Mouse (Mus musculus) limb, embryonic 12.5 days (tissue): Measurements from ENCODE around the gene Nipal3. TPM values are rescaled to one million over a fixed set of nuclear protein-coding genes. Genes with fewer than 3 reads are reported as not detected.

Experiments used
- ATAC-seq: fragments of 200-750 bp; cut with Nextera tagmentation; 2 replicates; pipeline ENCODE4 v1.8.0; 2017; ENCODE audit warnings: low read depth, moderate TSS enrichment; ENCODE audit not compliant: insufficient number of reproducible peaks, insufficient read depth, low FRiP score, low TSS enrichment
- H3K27ac ChIP-seq: fragments of 300-500 bp; sonication (generic); 2 replicates; pipeline ENCODE4 v1.5.1; 2016; ENCODE audit warnings: mild to moderate bottlenecking, moderate library complexity
- H3K27me3 ChIP-seq: fragments of 300-500 bp; sonication (generic); 2 replicates; pipeline ENCODE4 v1.6.1; 2016; ENCODE audit warnings: mild to moderate bottlenecking, moderate library complexity
- H3K36me3 ChIP-seq: fragments of 300-500 bp; sonication (generic); 2 replicates; pipeline ENCODE4 v1.6.1; 2016; ENCODE audit warnings: mild to moderate bottlenecking, moderate library complexity
- H3K4me1 ChIP-seq: fragments of 300-500 bp; sonication (generic); replicated peaks from 2 replicates; pipeline ENCODE4 v1.6.1; 2016
- H3K4me2 ChIP-seq: fragments of 300-500 bp; sonication (generic); 2 replicates; pipeline ENCODE4 v1.6.1; 2016; ENCODE audit warnings: mild to moderate bottlenecking, moderate library complexity
- H3K4me3 ChIP-seq: fragments of 300-500 bp; sonication (generic); replicated peaks from 2 replicates; pipeline ENCODE4 v1.5.1; 2016; ENCODE audit warnings: mild to moderate bottlenecking
- H3K9ac ChIP-seq: fragments of 300-500 bp; sonication (generic); replicated peaks from 2 replicates; pipeline ENCODE4 v1.6.1; 2016; ENCODE audit warnings: mild to moderate bottlenecking, moderate library complexity
- H3K9me3 ChIP-seq: fragments of 300-500 bp; sonication (generic); 2 replicates; pipeline ENCODE4 v1.6.1; 2016; ENCODE audit warnings: mild to moderate bottlenecking, moderate library complexity
- WGBS: fragments of 180-500 bp; shearing (Covaris S2); methylation state at CpG from one replicate; pipeline ENCODE4 v1.1.7; 2016; 5-methylcytosine and 5-hydroxymethylcytosine counted together
- polyA plus RNA-seq: library from polyadenylated mRNA; unstranded; fragments of >200 nt; fragmentation: Nextera tagmentation; extraction: Ambion mirVana; gene quantifications from 2 replicates; pipeline ENCODE4 v1.2.1, GENCODE M21; 2016

The Nipal3 gene
- polyA plus RNA-seq, 1 experiment from 2014 or later = 3.1 TPM

GRCm38 (mm10) chr4:135501587-135501986 lies 6.7 kb upstream of the Nipal3 start:
- H3K4me2 ChIP-seq = no peak overlapping the region
- no peak overlapping the region for H3K4me3 ChIP-seq
- H3K36me3 ChIP-seq = no peaks in the 10 kb centered on the region
- H3K4me1 ChIP-seq = peaks cover 3% of the 10 kb centered on the region; the same call in 1 of the 2 replicates
- WGBS = 66% methylated on average over 4 of the region's 4 CpGs
- no peaks in the 10 kb centered on the region for H3K27me3 ChIP-seq
- no peak overlapping the region for H3K27ac ChIP-seq
- H3K9ac ChIP-seq = no peak overlapping the region
- H3K9me3 ChIP-seq = peaks cover 8% of the 10 kb centered on the region
- ATAC-seq = no peak

- Histone ChIP-seq H3K4me1 (peaks cover 14% of the 10 kb centered on the region), H3K27ac (no peak overlapping the region), H3K9me3 (peaks cover 8% of the 10 kb centered on the region), H3K4me3 (no peak overlapping the region), H3K36me3 (no peaks in the 10 kb centered on the region), H3K4me2 (no peak overlapping the region), H3K9ac (no peak overlapping the region), H3K27me3 (peaks cover 11% of the 10 kb centered on the region; the same call in 1 of the 2 replicates)
- 76% methylated on average over 3 of the region's 3 CpGs for WGBS
- no peak for ATAC-seq
Observed at GRCm38 (mm10) chr4:135499831-135500230, 5.0 kb upstream of the Nipal3 start.

DNA sequence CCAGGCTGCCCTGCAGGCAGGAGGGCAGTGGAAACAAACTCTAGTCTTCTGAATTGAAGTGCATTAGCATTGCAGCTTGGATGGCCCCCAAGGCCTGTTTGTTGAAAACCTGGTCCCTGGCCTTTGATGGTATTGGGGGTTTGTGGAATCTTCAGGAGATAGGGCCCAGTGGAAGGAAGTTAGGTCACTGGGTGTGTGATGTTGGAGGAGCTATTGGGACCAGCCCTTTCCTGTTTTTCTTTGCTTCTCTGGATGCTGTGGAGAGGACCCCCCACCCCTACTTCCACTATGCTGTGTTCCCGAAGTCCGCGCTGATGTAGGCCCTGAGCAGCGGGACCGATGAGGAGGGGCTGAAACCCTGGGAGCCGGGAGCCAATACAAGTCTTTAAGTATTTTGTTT lies 3.3 kb upstream of the Nipal3 start:
- H3K4me2 ChIP-seq = no peak overlapping the region
- no peak for ATAC-seq
- no peak overlapping the region for H3K4me3 ChIP-seq
- WGBS = 84% methylated on average over 6 of the region's 6 CpGs
- no peak overlapping the region for H3K27ac ChIP-seq
- peaks cover 17% of the 10 kb centered on the region; the same call in 1 of the 2 replicates for H3K27me3 ChIP-seq
- H3K9me3 ChIP-seq = peaks cover 8% of the 10 kb centered on the region
- H3K4me1 ChIP-seq = peaks cover 21% of the 10 kb centered on the region
- no peak overlapping the region for H3K9ac ChIP-seq
- no peaks in the 10 kb centered on the region for H3K36me3 ChIP-seq

GRCm38 (mm10) chr4:135495810-135496209 lies 972 bp upstream of the Nipal3 start:
- Histone ChIP-seq H3K4me2 (peak overlapping the region; percentile 97), H3K36me3 (no peaks in the 10 kb centered on the region), H3K9ac (no peak overlapping the region), H3K4me1 (peaks cover 18% of the 10 kb centered on the region), H3K27me3 (peaks cover 21% of the 10 kb centered on the region; the same call in 1 of the 2 replicates), H3K9me3 (peaks cover 5% of the 10 kb centered on the region), H3K27ac (no peak overlapping the region), H3K4me3 (no peak overlapping the region)
- 17% methylated on average over 18 of the region's 18 CpGs for WGBS
- ATAC-seq = no peak

DNA sequence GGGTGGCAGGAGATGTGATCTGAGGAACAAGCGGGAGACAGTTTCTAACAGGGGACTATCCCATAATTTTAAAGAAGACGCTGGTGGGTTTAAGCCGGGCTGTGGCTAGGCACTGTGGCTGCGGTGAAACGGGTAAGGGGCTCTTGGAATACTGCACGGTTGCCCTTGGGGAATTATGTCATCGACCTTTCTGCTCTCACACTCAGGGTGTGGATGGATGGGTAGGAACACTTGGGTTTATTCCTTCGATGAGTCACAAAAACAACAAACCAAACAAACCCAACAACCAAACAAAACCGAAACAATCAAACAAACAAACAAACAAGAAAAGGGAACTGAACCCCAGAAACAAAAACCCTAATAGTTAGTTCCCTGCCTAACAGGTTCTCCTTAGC lies 556 bp upstream of the Nipal3 start:
- no peak for ATAC-seq
- 17% methylated on average over 9 of the region's 9 CpGs for WGBS
- peaks cover under 1% of the 10 kb centered on the region for H3K9me3 ChIP-seq
- peaks cover 18% of the 10 kb centered on the region for H3K4me1 ChIP-seq
- no peak overlapping the region for H3K9ac ChIP-seq
- no peak overlapping the region for H3K27ac ChIP-seq
- H3K4me2 ChIP-seq = peak overlapping the region; percentile 97
- H3K27me3 ChIP-seq = peaks cover 21% of the 10 kb centered on the region; the same call in 1 of the 2 replicates
- peaks cover 4% of the 10 kb centered on the region; the same call in 1 of the 2 replicates for H3K36me3 ChIP-seq
- peak overlapping the region; percentile 63 for H3K4me3 ChIP-seq

GRCm38 (mm10) chr4:135493691-135494520 lies 932 bp downstream of the Nipal3 start:
- 2% methylated on average over 33 of the region's 33 CpGs for WGBS
- H3K9me3 ChIP-seq = no peaks in the 10 kb centered on the region
- no peak for ATAC-seq
- peak overlapping the region; percentile 63 for H3K4me3 ChIP-seq
- H3K36me3 ChIP-seq = peaks cover 9% of the 10 kb centered on the region
- H3K4me1 ChIP-seq = peaks cover 18% of the 10 kb centered on the region
- H3K4me2 ChIP-seq = peak overlapping the region; percentile 97
- peak overlapping the region; percentile 58; the same call in 1 of the 2 replicates for H3K9ac ChIP-seq
- H3K27me3 ChIP-seq = peaks cover 21% of the 10 kb centered on the region; the same call in 1 of the 2 replicates
- no peak overlapping the region for H3K27ac ChIP-seq

DNA sequence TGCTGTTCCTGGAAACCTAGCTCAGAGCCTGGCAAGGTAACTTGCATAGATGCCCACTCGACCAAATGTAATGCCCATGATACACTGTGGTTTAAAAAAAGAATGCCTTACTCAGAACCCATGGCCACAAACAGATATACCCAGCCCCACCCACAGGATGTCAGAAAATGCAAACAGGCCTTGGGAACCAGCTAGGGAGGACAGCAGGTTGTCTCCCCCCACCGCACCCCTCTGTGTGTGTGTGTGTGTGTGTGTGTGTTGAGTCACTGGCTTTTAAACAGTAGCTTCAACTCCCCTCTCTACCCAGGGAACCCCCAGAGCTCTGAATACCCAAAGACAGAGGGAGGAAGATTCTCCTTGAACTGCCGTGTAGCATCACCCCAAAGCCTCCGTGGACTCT lies 1.6 kb downstream of the Nipal3 start:
- Histone ChIP-seq H3K36me3 (peaks cover 9% of the 10 kb centered on the region), H3K4me1 (peaks cover 18% of the 10 kb centered on the region), H3K4me2 (peak overlapping the region; percentile 97), H3K27ac (no peak overlapping the region), H3K4me3 (peak overlapping the region; percentile 63), H3K27me3 (peaks cover 21% of the 10 kb centered on the region; the same call in 1 of the 2 replicates), H3K9me3 (no peaks in the 10 kb centered on the region), H3K9ac (no peak overlapping the region)
- no peak for ATAC-seq
- WGBS = 57% methylated on average over 4 of the region's 4 CpGs

- no peak overlapping the region for H3K9ac ChIP-seq
- H3K27ac ChIP-seq = no peak overlapping the region
- no peaks in the 10 kb centered on the region for H3K9me3 ChIP-seq
- H3K4me1 ChIP-seq = peaks cover 7% of the 10 kb centered on the region
- no peak overlapping the region for H3K4me3 ChIP-seq
- H3K4me2 ChIP-seq = no peak overlapping the region
- peaks cover 8% of the 10 kb centered on the region; the same call in 1 of the 2 replicates for H3K27me3 ChIP-seq
- no peak for ATAC-seq
- peaks cover 9% of the 10 kb centered on the region for H3K36me3 ChIP-seq
- WGBS = 87% methylated on average over 7 of the region's 7 CpGs
Observed at GRCm38 (mm10) chr4:135489256-135489655, 5.6 kb downstream of the Nipal3 start.

DNA sequence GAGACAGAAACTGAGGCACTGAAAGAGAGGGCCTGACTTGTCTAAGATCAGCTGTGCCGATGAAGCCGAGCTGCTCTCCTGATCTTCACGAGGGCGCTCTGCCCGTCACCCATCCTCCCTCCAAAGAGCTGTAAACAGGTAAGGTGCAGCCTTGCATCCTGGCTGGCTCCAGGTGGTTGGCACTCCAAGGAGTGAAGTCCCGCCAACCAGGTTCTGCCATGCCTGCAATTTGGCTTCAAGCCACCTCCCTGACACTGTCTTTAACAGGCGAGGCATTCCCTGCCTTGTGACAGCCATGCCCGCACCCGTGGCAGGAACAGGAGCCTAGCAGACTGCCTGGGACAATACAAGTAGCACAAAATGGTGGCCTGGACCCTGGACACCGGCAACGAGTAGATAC lies 8.5 kb downstream of the Nipal3 start:
- Histone ChIP-seq H3K27me3 (0 out of 2 replicates have a peak, but pooled peaks cover 4% of the 10 kb centered on the region), H3K9ac (no peak overlapping the region), H3K36me3 (peaks cover 9% of the 10 kb centered on the region), H3K9me3 (no peaks in the 10 kb centered on the region), H3K27ac (no peak overlapping the region), H3K4me3 (no peak overlapping the region), H3K4me2 (no peak overlapping the region), H3K4me1 (no peaks in the 10 kb centered on the region; the same call in 1 of the 2 replicates)
- no peak for ATAC-seq
- WGBS = 91% methylated on average over 11 of the region's 11 CpGs

DNA sequence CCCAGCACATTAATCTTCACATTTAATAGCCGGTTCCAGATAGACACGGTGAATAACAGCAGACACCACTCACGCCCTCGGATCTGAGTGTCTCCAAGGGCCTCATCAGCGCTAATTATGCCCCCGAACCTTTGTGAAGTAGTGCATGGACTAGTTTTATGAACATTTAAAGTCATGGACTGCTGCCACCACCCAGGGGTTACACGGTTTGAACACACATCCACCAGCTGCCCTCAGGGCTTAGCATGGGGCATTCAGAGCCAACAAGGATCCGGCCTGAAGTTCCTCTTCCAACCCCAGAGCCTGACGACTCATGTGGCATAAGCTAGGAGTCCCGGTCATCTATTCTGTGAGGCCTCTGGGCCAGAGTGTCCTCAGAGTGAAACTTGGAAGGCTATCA lies 9.8 kb downstream of the Nipal3 start:
- H3K36me3 ChIP-seq = peaks cover 4% of the 10 kb centered on the region; the same call in 1 of the 2 replicates
- 62% methylated on average over 10 of the region's 10 CpGs for WGBS
- no peaks in the 10 kb centered on the region for H3K27me3 ChIP-seq
- H3K4me2 ChIP-seq = no peak overlapping the region
- H3K4me1 ChIP-seq = no peaks in the 10 kb centered on the region; the same call in 1 of the 2 replicates
- H3K9ac ChIP-seq = no peak overlapping the region
- H3K9me3 ChIP-seq = no peaks in the 10 kb centered on the region
- no peak for ATAC-seq
- no peak overlapping the region for H3K4me3 ChIP-seq
- no peak overlapping the region for H3K27ac ChIP-seq

GRCm38 (mm10) chr4:135480370-135480769 lies 14.5 kb downstream of the Nipal3 start:
- 77% methylated on average over 9 of the region's 9 CpGs for WGBS
- Histone ChIP-seq H3K36me3 (no peaks in the 10 kb centered on the region), H3K9ac (no peak overlapping the region), H3K4me2 (no peak overlapping the region), H3K4me1 (no peaks in the 10 kb centered on the region; the same call in 1 of the 2 replicates), H3K4me3 (no peak overlapping the region), H3K9me3 (no peaks in the 10 kb centered on the region), H3K27me3 (no peaks in the 10 kb centered on the region), H3K27ac (no peak overlapping the region)
- ATAC-seq = no peak
